Mouse (Mus musculus): Measurements from ENCODE around the gene Cdc6. TPM values are rescaled to one million over a fixed set of nuclear protein-coding genes. Genes with fewer than 3 reads are reported as not detected.

The Cdc6 gene
- polyA plus RNA-seq, 1 experiment from 2014 or later, result 54.7 TPM

- Histone ChIP-seq H3K27me3 (ENCODE audit: control insufficient read depth, insufficient read depth, low read length) (no peaks in the 10 kb centered on the region), H3K9ac (ENCODE audit: low read length) (peak overlapping the region; percentile 20; the same call in 1 of the 2 replicates), H3K27ac (ENCODE audit: low read depth, low read length) (peak overlapping the region; percentile 86), H3K4me1 (replicated peaks; ENCODE audit: control insufficient read depth, insufficient read depth, low read length) (peaks cover 70% of the 10 kb centered on the region), H3K4me2 (ENCODE audit: low read depth, low read length, severe bottlenecking) (peak overlapping the region; percentile 43), H3K4me3 (ENCODE audit: low read depth, low read length) (peak overlapping the region; percentile 11; the same call in 1 of the 2 replicates), H3K36me3 (ENCODE audit: control insufficient read depth, insufficient read depth, low read length) (no peaks in the 10 kb centered on the region; the same call in 1 of the 2 replicates), H3K9me3 (ENCODE audit: control insufficient read depth, low read length) (no peaks in the 10 kb centered on the region)
- WGBS, result 2% methylated on average over 20 of the region's 20 CpGs
- ATAC-seq (replicated peaks; ENCODE audit: low FRiP score), result peak; percentile 41
- DNase-seq (ENCODE audit: low spot score), result peak; percentile 80
Observed at GRCm38 (mm10) chr11:98968716-98969495, 61.3 kb downstream of the Cdc6 start.

- peak; percentile 28 for ATAC-seq (replicated peaks; ENCODE audit: low FRiP score)
- peak overlapping the region; percentile 50 for H3K9ac ChIP-seq (ENCODE audit: low read length)
- H3K4me1 ChIP-seq (replicated peaks; ENCODE audit: control insufficient read depth, insufficient read depth, low read length), result peaks cover 64% of the 10 kb centered on the region
- H3K27me3 ChIP-seq (ENCODE audit: control insufficient read depth, insufficient read depth, low read length), result no peaks in the 10 kb centered on the region
- peak overlapping the region; percentile 86 for H3K27ac ChIP-seq (ENCODE audit: low read depth, low read length)
- DNase-seq (ENCODE audit: low spot score), result peak; percentile 74
- WGBS, result 18% methylated on average over 13 of the region's 17 CpGs
- no peaks in the 10 kb centered on the region for H3K9me3 ChIP-seq (ENCODE audit: control insufficient read depth, low read length)
- H3K4me2 ChIP-seq (ENCODE audit: low read depth, low read length, severe bottlenecking), result peak overlapping the region; percentile 43
- peak overlapping the region; percentile 11; the same call in 1 of the 2 replicates for H3K4me3 ChIP-seq (ENCODE audit: low read depth, low read length)
- no peaks in the 10 kb centered on the region; the same call in 1 of the 2 replicates for H3K36me3 ChIP-seq (ENCODE audit: control insufficient read depth, insufficient read depth, low read length)
Observed at GRCm38 (mm10) chr11:98969496-98969927, 61.9 kb downstream of the Cdc6 start.

- Histone ChIP-seq H3K4me3 (ENCODE audit: low read depth, low read length) (no peak overlapping the region), H3K27ac (ENCODE audit: low read depth, low read length) (peak overlapping the region; percentile 86), H3K27me3 (ENCODE audit: control insufficient read depth, insufficient read depth, low read length) (no peaks in the 10 kb centered on the region), H3K36me3 (ENCODE audit: control insufficient read depth, insufficient read depth, low read length) (no peaks in the 10 kb centered on the region; the same call in 1 of the 2 replicates), H3K9me3 (ENCODE audit: control insufficient read depth, low read length) (no peaks in the 10 kb centered on the region), H3K4me1 (replicated peaks; ENCODE audit: control insufficient read depth, insufficient read depth, low read length) (peaks cover 55% of the 10 kb centered on the region), H3K9ac (ENCODE audit: low read length) (peak overlapping the region; percentile 50), H3K4me2 (ENCODE audit: low read depth, low read length, severe bottlenecking) (peak overlapping the region; percentile 43; the same call in 1 of the 2 replicates)
- ATAC-seq (replicated peaks; ENCODE audit: low FRiP score), result no peak
- 71% methylated on average over 29 of the region's 29 CpGs for WGBS
- peak; percentile 60 for DNase-seq (ENCODE audit: low spot score)
Observed at GRCm38 (mm10) chr11:98970191-98970925, 62.8 kb downstream of the Cdc6 start.

- peak; percentile 58 for DNase-seq (ENCODE audit: low spot score)
- Histone ChIP-seq H3K9ac (ENCODE audit: low read length) (peak overlapping the region; percentile 7; the same call in 1 of the 2 replicates), H3K9me3 (ENCODE audit: control insufficient read depth, low read length) (no peaks in the 10 kb centered on the region), H3K27me3 (ENCODE audit: control insufficient read depth, insufficient read depth, low read length) (no peaks in the 10 kb centered on the region), H3K36me3 (ENCODE audit: control insufficient read depth, insufficient read depth, low read length) (no peaks in the 10 kb centered on the region; the same call in 1 of the 2 replicates), H3K4me1 (replicated peaks; ENCODE audit: control insufficient read depth, insufficient read depth, low read length) (peaks cover 44% of the 10 kb centered on the region), H3K4me2 (ENCODE audit: low read depth, low read length, severe bottlenecking) (no peak overlapping the region), H3K4me3 (ENCODE audit: low read depth, low read length) (no peak overlapping the region), H3K27ac (ENCODE audit: low read depth, low read length) (0 out of 2 replicates have a peak overlapping the region, but pooled peaks have one; percentile 31)
- 82% methylated on average over 23 of the region's 23 CpGs for WGBS
- ATAC-seq (replicated peaks; ENCODE audit: low FRiP score), result no peak
Observed at GRCm38 (mm10) chr11:98971316-98972031, 63.9 kb downstream of the Cdc6 start.

- WGBS, result 52% methylated on average over 9 of the region's 9 CpGs
- ATAC-seq (replicated peaks; ENCODE audit: low FRiP score), result peak; percentile 10; the same call in 1 of the 2 replicates
- H3K9me3 ChIP-seq (ENCODE audit: control insufficient read depth, low read length), result no peaks in the 10 kb centered on the region
- no peak overlapping the region for H3K27ac ChIP-seq (ENCODE audit: low read depth, low read length)
- no peak overlapping the region for H3K9ac ChIP-seq (ENCODE audit: low read length)
- no peak overlapping the region for H3K4me2 ChIP-seq (ENCODE audit: low read depth, low read length, severe bottlenecking)
- H3K4me1 ChIP-seq (replicated peaks; ENCODE audit: control insufficient read depth, insufficient read depth, low read length), result peaks cover 38% of the 10 kb centered on the region
- peak; percentile 90 for DNase-seq (ENCODE audit: low spot score)
- no peaks in the 10 kb centered on the region for H3K27me3 ChIP-seq (ENCODE audit: control insufficient read depth, insufficient read depth, low read length)
- H3K36me3 ChIP-seq (ENCODE audit: control insufficient read depth, insufficient read depth, low read length), result no peaks in the 10 kb centered on the region; the same call in 1 of the 2 replicates
- H3K4me3 ChIP-seq (ENCODE audit: low read depth, low read length), result no peak overlapping the region
Observed at GRCm38 (mm10) chr11:98972215-98972614, 64.6 kb downstream of the Cdc6 start.

GRCm38 (mm10) chr11:98972801-98973360, 65.3 kb downstream of the Cdc6 start:
- no peak overlapping the region for H3K4me2 ChIP-seq (ENCODE audit: low read depth, low read length, severe bottlenecking)
- H3K4me3 ChIP-seq (ENCODE audit: low read depth, low read length), result no peak overlapping the region
- H3K27ac ChIP-seq (ENCODE audit: low read depth, low read length), result no peak overlapping the region
- DNase-seq (ENCODE audit: low spot score), result no peak
- WGBS, result 92% methylated on average over 9 of the region's 9 CpGs
- peaks cover 32% of the 10 kb centered on the region for H3K4me1 ChIP-seq (replicated peaks; ENCODE audit: control insufficient read depth, insufficient read depth, low read length)
- H3K9ac ChIP-seq (ENCODE audit: low read length), result no peak overlapping the region
- no peaks in the 10 kb centered on the region; the same call in 1 of the 2 replicates for H3K36me3 ChIP-seq (ENCODE audit: control insufficient read depth, insufficient read depth, low read length)
- no peaks in the 10 kb centered on the region for H3K27me3 ChIP-seq (ENCODE audit: control insufficient read depth, insufficient read depth, low read length)
- no peak for ATAC-seq (replicated peaks; ENCODE audit: low FRiP score)
- H3K9me3 ChIP-seq (ENCODE audit: control insufficient read depth, low read length), result no peaks in the 10 kb centered on the region
